Mouse (Mus musculus) embryonic fibroblast, embryonic 13.5 days (primary cell): ENCODE measurements around the gene Ubxn7.

Experiments used
- CTCF ChIP-seq: IDR thresholded peaks from 2 replicates; pipeline ENCODE4 v1.5.1; 2011; ENCODE audit warnings: mild to moderate bottlenecking, control low read depth, low read length, moderate library complexity, borderline replicate concordance; ENCODE audit not compliant: insufficient read depth
- POLR2A ChIP-seq: IDR thresholded peaks from 2 replicates; pipeline ENCODE4 v1.6.1; 2011; ENCODE audit warnings: low read depth, mild to moderate bottlenecking, control low read depth, low read length, moderate library complexity

GRCm38 (mm10) chr16:32396541-32396835, 64.4 kb downstream of the Ubxn7 start:
- TF ChIP-seq POLR2A (no peak), CTCF (no peak)
